Mouse (Mus musculus): ENCODE results near the gene Car14.

Car14 gene

DNA sequence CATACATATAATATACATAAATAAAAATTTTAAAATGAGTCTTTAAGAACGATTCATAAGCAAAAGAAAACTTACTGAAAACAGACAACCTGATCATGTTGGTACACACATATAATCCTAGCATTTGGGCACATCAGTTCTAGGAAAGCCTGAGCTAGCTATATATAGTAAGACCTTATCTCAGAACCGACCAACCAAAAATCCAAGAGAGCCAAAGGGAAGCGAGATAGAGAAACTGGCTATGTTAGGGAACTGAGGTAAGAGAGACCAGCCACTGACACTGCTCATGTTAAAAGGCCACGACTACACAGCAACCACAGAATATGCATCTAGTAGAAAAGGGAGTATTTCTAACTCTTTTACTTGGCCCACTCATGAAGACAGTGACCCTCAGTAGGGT, 53.9 kb downstream of the Car14 start:
- no peak for DNase-seq

All from cerebellum, adult 18-20 months (tissue).